Mouse (Mus musculus): Measurements from ENCODE around the gene Hoxa5.

Hoxa5 gene

DNA sequence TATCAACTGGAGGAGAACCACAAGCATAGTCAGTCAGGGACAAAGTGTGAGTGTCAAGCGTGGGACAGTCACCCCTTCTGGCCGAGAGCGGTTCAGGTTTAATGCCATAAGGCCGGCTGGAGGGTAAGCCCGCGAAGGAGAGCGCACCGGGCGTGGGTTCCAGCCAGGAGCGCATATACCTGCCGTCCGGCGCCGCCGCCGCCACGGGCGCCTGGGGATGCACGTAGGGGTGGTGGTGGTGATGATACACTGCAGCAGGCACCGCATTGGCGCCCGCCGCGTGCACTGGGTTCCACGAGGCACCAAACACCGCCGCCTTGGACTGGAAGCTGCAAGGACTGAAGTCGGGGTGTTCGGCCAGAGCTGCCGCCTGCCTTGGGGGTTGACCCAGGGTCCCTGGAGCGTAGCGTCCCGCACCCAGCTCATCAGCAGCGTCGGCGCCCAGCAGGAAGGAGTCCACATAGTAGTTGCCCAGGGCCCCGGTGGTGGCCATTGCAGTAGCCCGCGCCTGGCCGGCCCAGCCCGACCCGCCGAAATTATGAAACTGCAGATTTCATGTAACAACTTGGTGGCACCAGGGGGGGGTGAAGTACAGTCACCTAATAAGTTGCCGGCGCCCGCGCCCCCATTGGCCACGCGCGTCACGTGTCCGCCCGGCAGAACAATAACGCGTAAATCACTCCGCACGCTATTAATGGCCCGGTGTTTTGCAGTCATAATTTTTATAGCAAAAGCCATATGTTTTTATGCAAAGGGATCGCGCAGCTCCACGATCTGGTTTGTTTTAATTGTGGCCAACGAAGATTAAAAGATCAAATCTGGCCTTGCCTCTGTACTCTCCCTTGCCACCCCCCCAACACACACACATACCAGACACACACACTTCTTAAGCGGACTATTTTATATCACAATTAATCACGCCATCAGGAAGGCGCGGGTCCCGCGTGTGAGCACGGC lies 21.5 kb upstream of the Hoxa5 start:
- no peak for DNase-seq

- DNase-seq = no peak
These were observed 20.7 kb upstream of the Hoxa5 start for GRCm38 (mm10) chr6:52224895-52225611.

DNA sequence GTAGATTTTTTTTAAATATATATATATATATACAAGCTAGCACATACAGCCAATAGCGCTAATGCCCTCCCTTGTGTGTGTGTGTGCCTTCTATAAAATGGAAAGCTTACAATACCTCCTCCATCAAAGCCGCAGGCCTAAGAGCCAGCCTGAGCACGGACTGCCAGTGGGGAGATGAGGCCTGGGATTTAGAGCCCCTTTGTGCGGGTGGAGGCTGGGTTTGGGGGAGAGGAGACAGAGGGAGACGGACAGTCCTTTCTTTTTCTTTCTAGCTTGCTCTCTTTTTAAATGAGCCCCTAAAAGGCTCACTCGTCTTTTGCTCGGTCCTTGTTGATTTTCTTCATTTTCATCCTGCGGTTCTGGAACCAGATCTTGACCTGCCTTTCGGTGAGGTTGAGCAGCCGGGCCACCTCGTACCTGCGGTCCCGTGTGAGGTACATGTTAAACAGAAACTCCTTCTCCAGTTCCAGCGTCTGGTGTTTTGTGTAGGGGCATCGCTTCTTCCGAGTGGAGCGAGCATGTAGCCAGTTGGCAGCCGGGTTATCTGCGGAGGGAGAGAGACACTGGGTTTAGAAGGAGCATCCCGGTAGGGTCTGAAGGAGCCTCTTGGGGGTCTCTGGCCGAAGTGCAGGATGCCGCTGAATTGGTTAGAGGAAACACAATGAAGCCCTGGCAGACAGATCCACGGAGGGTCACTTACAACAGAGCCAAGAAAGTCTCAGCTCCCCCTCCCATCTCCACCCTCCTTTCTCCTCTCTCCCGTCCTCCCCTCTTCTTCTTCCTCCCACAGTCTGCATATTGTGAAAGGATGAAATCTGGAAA lies 19.8 kb upstream of the Hoxa5 start:
- no peak for DNase-seq

- DNase-seq = no peak
These were observed 18.3 kb upstream of the Hoxa5 start for GRCm38 (mm10) chr6:52222729-52223128.

DNA sequence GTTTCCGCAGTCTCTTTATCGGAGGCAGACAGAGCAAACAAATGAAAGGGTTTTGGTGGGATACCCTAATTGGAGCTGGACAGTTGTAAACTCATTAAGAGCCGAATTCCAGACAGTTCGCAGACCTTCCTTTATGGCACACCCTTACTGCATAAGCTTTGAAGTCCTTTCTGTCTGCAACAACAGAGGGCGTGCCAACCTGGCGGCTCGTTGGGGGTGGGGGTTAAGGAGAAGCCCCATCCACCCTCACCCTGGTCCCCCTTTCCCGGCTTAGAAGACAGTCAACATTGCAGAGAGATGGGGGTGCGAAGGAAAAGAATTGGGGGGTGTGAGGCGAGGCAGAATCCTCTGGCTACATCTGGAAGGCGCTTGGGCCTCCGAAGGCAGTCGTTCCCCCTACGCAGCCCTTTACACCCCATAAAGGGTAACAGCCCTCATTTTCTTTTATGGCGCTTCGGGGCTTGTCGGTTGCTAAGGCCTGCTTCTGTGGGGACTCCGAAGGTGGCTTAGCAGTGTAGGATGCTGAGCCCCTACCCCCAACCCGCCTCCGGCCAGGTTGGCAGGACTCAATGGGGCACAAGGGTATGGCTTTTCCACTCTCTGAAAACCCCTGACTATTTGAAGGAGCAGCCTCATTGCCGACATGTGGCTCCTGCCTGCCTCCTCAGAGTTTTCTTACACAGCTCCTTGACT lies 17.8 kb upstream of the Hoxa5 start:
- DNase-seq = no peak

GRCm38 (mm10) chr6:52221337-52221992 lies 17.1 kb upstream of the Hoxa5 start, which contains the start of gene Hoxa7:
TSS of gene Hoxa7 (minus strand) at chr6:52221854.
- DNase-seq = peak; percentile 87

DNA sequence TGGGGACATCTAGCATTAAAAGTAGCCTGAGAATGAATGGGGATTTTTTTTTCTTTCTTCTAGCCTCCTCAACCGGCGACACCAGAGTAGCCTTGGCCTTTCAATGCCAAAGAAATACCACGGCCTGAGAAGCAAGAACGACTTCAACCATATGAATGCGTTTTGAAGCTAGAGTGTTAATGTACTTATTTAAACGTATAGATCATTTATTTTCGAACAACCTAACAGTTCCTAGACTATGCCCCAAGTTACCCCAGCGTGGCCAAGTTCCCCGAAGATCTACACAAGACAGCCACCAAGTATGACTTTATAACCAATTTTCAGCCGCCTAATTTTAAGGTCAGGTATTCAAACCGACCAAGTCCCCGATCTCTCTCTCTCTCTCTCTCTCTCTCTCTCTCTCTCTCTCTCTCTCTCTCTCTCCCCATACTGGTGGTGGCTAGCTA lies 16.5 kb upstream of the Hoxa5 start:
- no peak for DNase-seq

DNA sequence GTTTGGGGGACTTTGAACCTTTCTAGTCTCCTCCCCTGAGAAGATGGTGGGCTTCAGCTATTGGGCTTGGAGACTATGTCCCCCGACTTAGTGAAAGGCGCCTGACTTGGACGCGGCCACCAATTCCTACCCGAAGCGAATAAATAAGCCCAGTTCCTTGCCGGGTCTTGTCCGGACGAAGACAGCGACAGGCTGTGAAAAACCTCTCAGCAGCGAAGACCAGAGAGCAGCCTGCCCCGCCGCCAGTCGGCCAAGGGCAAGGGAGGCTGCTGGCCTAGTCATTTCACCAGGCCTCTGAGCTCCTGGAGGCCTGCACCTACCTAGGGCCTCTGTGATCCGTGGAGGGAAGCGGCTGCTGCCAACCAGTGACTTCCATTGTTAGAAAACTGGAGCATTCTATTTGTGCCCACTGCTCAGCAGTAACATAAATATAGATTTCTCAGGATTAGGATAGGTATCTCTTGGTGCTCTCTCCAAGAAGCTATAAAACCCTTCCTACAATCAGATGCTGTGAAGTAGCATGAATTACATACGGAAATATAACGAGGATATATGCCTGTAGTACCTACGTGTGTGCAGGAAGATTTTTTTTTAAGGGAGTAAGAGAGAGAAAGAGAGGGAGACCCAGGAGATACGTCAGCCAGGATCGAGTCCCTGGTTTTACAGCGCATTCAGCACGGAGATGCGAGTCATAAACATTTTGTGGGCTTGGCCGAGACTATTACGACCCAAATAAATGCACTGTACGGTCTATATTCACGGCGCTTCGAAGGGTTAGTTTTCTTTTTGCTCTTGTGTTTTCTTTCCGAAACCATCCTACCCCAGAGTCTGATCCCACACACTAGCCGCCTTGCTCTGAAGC lies 15.8 kb upstream of the Hoxa5 start:
- no peak for DNase-seq

GRCm38 (mm10) chr6:52219234-52219942 lies 15.0 kb upstream of the Hoxa5 start:
- DNase-seq = no peak

GRCm38 (mm10) chr6:52218643-52219215 lies 14.3 kb upstream of the Hoxa5 start:
- no peak for DNase-seq

- DNase-seq = no peak
These were observed 13.7 kb upstream of the Hoxa5 start for GRCm38 (mm10) chr6:52217895-52218642.

DNA sequence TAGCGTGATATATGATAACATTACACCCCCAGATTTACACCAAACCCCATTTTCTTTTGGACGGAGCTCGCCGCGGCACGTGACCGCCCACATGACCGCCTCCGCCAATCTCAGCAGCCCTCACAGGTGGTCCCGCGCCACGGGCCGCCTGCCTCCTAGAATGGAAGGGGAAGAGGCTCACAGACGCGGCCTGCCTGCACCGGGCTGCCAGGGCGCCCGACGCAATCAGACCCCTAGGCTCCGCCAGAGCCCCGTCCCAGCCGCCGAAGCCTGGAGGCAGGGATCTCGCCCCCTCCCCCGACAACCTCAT lies 13.0 kb upstream of the Hoxa5 start:
- peak; percentile 53 for DNase-seq

DNA sequence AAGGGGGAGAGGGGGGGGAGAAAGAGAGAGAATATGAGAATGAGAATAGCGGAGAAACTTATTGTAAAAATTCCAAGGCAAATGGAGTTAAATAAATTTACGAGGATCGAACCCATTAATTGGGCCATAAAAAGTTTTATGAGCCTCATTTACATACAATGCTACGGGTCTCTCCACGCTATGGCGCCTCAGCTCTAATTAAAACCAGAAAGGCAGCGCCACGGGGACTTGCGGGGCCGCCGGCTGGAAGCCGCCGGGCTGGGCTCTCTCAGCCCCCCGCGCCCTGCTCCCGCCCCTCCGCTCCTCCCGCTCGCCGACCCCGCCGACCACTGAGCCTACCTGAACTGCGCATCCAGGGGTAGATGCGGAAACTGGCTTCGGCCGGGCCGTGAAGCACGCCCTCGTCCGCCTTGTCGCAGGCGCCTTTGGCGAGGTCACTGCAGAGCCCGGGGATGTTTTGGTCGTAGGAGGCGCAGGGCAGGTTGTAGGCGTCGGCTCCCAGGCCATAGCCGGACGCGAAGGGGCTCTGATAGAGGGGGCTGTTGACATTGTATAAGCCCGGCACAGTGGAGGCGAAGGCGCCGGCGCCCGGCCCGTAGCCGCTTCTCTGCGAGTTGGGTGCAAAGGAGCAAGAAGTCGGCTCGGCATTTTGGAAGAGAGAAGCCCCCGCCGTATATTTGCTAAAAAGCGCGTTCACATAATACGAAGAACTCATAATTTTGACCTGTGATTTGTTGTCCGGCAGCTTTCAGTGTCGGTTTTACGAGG lies 12.5 kb upstream of the Hoxa5 start:
- DNase-seq = no peak

DNA sequence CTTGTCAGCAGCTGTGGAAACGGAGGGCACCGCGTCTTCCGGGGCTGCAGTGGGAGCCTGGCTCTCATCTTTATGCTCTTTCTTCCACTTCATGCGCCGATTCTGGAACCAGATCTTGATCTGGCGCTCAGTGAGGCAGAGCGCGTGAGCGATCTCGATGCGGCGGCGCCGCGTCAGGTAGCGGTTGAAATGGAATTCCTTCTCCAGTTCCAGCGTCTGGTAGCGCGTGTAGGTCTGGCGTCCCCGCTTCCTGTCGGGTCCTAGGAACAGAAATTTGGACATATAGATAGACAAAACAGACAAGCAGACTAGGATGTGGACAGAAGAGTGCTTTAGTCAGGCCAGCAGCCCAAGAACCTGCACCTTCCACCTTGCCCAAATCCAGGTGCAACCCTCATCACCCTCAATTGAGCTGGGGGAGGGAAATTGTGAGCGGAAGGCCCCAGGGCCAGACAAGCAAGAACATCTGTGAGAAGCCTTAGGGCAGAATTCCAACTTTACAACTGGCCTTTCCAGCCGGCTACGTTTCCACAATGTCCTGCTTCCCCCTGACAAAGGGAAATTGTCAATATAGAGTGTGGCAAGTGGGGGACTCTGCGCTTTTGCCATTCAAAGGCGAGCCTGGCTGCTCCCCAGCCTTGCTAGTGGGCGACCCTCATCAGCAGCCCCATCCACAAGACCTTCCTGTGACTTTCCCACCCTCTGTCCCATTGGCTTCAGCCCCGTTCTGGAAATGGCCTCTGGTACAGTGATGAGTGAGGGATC lies 11.6 kb upstream of the Hoxa5 start:
- DNase-seq = no peak

GRCm38 (mm10) chr6:52215070-52215469 lies 10.7 kb upstream of the Hoxa5 start:
- DNase-seq = no peak

- no peak for DNase-seq
These were observed 9.9 kb upstream of the Hoxa5 start for GRCm38 (mm10) chr6:52214271-52214670.
